Mouse (Mus musculus) thymus, postnatal 10 days (tissue): Measurements from ENCODE around the gene Nanos3.

Source experiments
- DNase-seq, 2 experiments: peaks; one replicate each; pipeline ENCODE4 v3.0.0; 2021; ENCODE audit warnings: low spot score in 2 of 2

The Nanos3 gene

GRCm38 (mm10) chr8:84185117-84185516, at the start of gene Nanos3:
TSS of gene Nanos3 (minus strand) at chr8:84185217.
- no peak for DNase-seq

- no peak for DNase-seq
Observed at GRCm38 (mm10) chr8:84233055-84233454, 48.0 kb upstream of the Nanos3 start.

GRCm38 (mm10) chr8:84230735-84231134, 45.7 kb upstream of the Nanos3 start:
- DNase-seq = no peak

GRCm38 (mm10) chr8:84223322-84224029, 38.5 kb upstream of the Nanos3 start:
- no peak for DNase-seq

GRCm38 (mm10) chr8:84222566-84223165, 37.6 kb upstream of the Nanos3 start:
- no peak for DNase-seq

- no peak for DNase-seq
Observed at GRCm38 (mm10) chr8:84220105-84220504, 35.1 kb upstream of the Nanos3 start.

GRCm38 (mm10) chr8:84218143-84218542, 33.1 kb upstream of the Nanos3 start:
- DNase-seq = no peak

GRCm38 (mm10) chr8:84217206-84217605, 32.2 kb upstream of the Nanos3 start:
- DNase-seq = no peak

- no peak for DNase-seq
Observed at GRCm38 (mm10) chr8:84213277-84213676, 28.3 kb upstream of the Nanos3 start.

- DNase-seq = no peak
Observed at GRCm38 (mm10) chr8:84211881-84212563, 27.0 kb upstream of the Nanos3 start.

GRCm38 (mm10) chr8:84211202-84211601, 26.2 kb upstream of the Nanos3 start:
- DNase-seq = no peak

- peak; percentile 75 to 93 for DNase-seq
Observed at GRCm38 (mm10) chr8:84210167-84210791, 25.3 kb upstream of the Nanos3 start.

- peak; percentile 58 to 61 for DNase-seq
Observed at GRCm38 (mm10) chr8:84208381-84209380, 23.7 kb upstream of the Nanos3 start.

GRCm38 (mm10) chr8:84207811-84208210, 22.8 kb upstream of the Nanos3 start:
- peak; percentile 53 to 68 for DNase-seq

GRCm38 (mm10) chr8:84206666-84207065, 21.6 kb upstream of the Nanos3 start:
- no peak for DNase-seq

- DNase-seq = no peak
Observed at GRCm38 (mm10) chr8:84205073-84205472, 20.1 kb upstream of the Nanos3 start.

- DNase-seq = no peak
Observed at GRCm38 (mm10) chr8:84203975-84204772, 19.2 kb upstream of the Nanos3 start.

- peak; percentile 71 to 80 for DNase-seq
Observed at GRCm38 (mm10) chr8:84202938-84203917, 18.2 kb upstream of the Nanos3 start.

- no peak for DNase-seq
Observed at GRCm38 (mm10) chr8:84202466-84202865, 17.4 kb upstream of the Nanos3 start.
